Mouse (Mus musculus): ENCODE data around the gene Acyp2. TPM values are rescaled to one million over a fixed set of nuclear protein-coding genes. Genes with fewer than 3 reads are reported as not detected.

Gene Acyp2
- polyA plus RNA-seq (2014; fragmentation: Illumina TruSeq; extraction: RNeasy Lipid Tissue Mini Kit (QIAGEN cat#74804); ENCODE audit: low read depth, low replicate concordance), result 12.3 TPM

DNA sequence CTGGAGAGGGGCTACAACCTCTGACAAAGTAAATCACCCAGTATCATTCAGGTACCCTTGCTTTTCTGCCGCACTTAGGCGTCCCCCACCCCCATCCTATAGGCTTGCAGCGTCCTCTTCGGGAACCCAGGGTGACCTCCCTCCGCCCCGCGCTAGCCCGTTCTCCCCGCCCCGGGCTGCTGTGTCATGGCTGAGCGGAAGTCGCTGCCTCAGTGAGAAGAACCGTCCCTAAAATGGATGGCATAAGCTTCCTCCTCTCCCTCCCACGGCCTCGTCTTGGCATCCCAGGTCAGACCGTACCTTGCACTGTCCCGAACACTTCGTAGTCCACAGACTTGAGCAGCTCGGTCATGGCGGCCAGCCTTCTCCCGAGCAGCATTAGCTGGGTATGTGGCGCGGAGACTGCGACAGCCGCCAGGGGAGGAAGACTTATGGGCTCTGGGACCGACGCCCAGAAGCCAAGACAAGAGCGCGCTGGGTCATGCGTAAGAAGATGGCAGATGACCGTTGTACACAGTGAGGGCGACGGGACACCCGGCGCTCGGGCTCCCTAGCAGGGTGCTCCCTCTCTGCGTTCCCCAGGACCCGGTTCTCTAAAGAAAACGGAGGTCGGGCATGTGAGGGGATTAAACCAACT, at the start of gene Acyp2:
Acyp2 (minus strand) TSS at position 587 of the 637 bp plus-strand sequence.

DNA sequence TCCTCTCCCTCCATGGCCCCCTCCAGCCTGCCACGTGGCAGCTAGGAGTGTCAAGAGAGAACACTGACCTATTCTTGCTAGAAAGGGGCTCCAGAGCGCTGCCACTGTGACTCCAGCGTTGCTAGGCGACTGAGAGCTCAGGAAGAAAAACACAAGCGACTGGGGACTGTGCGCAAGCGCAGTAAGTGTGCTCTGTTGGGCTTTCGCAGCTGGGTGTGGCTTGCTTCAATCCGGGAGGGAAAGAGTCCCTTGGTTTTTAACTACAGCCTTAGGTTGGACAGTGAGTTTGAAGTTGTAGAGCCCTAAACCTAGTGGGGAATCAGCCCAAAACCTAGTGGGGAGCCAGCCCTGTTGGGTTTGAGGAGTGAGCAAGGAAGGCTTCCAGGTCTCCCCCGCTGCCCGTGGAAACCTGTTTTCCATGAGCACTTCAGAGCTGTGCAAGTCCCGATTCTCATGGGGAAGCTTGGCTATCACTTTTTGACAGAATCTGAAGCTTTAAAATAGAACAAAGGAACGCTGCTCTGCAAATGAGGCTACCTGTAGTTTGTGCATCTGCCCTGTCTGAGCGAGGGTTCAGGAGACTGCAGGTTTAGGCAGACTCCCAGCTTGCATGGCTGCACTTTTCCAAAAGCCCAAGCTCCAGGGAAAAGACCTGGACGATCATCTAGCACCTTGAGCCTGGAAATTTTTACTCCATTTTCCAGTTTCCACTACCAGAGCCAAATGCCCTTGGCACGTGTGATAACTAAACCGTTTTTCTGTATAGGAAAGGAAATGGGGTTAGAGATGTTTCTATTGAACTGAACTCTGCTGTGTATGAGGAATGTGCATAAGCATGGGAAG, 177.4 kb downstream of the Acyp2 start, which contains the start of gene 4930505A04Rik:
4930505A04Rik (minus strand) TSS at position 77 of the 843 bp plus-strand sequence.

Other genes with a start within 250 kb of the Acyp2 start
- not detected for gene 4930505A04Rik, start 177.8 kb downstream of the Acyp2 start, polyA plus RNA-seq (2014; fragmentation: Illumina TruSeq; extraction: RNeasy Lipid Tissue Mini Kit (QIAGEN cat#74804); ENCODE audit: low read depth, low replicate concordance)
- 156 TPM for gene Psme4, start 122.1 kb upstream of the Acyp2 start, polyA plus RNA-seq (2014; fragmentation: Illumina TruSeq; extraction: RNeasy Lipid Tissue Mini Kit (QIAGEN cat#74804); ENCODE audit: low read depth, low replicate concordance)
- 0.47 TPM for gene Gpr75, start 235.8 kb upstream of the Acyp2 start, polyA plus RNA-seq (2014; fragmentation: Illumina TruSeq; extraction: RNeasy Lipid Tissue Mini Kit (QIAGEN cat#74804); ENCODE audit: low read depth, low replicate concordance)
- gene Asb3, start 235.8 kb upstream of the Acyp2 start, polyA plus RNA-seq (2014; fragmentation: Illumina TruSeq; extraction: RNeasy Lipid Tissue Mini Kit (QIAGEN cat#74804); ENCODE audit: low read depth, low replicate concordance), result 26.8 TPM